Mouse (Mus musculus): Measurements from ENCODE around the gene Myh7b.

DNA sequence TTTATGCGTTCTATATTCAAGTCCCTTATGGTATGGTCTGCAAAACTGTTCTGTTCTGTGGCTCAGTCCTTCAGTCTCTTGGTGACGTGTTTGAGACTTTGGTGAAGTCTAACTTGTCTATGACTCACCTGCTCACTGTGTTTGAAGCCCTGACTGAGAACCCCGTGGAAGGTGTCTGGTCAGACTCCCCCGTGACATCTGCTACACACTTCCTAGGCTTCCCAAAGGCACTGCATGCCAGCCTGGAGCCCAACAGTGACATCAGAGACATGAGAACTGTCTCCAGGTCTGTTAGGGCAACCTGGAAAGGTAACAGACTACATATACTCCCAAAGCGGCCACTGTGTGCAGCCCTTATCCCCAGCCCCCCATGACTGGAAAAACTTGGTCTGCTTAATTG, 41.6 kb downstream of the Myh7b start:
- TF ChIP-seq CTCF (conservative IDR thresholded peaks at IDR 0.05 in 1 of 2, IDR thresholded peaks at IDR 0.05 in 1 of 2; ENCODE audit: low read depth in 2 of 2, low read length in 2 of 2), result no peak
- no peak for TF ChIP-seq POLR2A (IDR thresholded peaks at IDR 0.05; ENCODE audit: low read depth, low read length)
- no peak for TF ChIP-seq SMC3 (IDR thresholded peaks at IDR 0.05; ENCODE audit: low read depth, low read length)
- no peak for TF ChIP-seq ZNF384 (IDR thresholded peaks at IDR 0.05; ENCODE audit: low read depth, low read length)
- no peak for TF ChIP-seq ZC3H11A (IDR thresholded peaks at IDR 0.05; ENCODE audit: low read depth, low read length)
- no peak for TF ChIP-seq CHD1 (IDR thresholded peaks at IDR 0.05; ENCODE audit: low read depth, low read length)
- TF ChIP-seq RAD21 (IDR thresholded peaks at IDR 0.05; ENCODE audit: low read depth, low read length), result no peak
- TF ChIP-seq ELF1 (IDR thresholded peaks at IDR 0.05; ENCODE audit: low read depth, low read length), result no peak
- no peak for TF ChIP-seq EP300 (IDR thresholded peaks at IDR 0.05; ENCODE audit: low read length)
- TF ChIP-seq MYC (IDR thresholded peaks at IDR 0.05; ENCODE audit: low read depth, low read length), result no peak
- no peak for TF ChIP-seq MAX (IDR thresholded peaks at IDR 0.05; ENCODE audit: low read length)

Measured in CH12.LX (cell line).